Mouse (Mus musculus) embryonic facial prominence, embryonic 10.5 days (tissue): ENCODE results near the gene Pelp1. TPM values are rescaled to one million over a fixed set of nuclear protein-coding genes. Genes with fewer than 3 reads are reported as not detected.
"Not testable (repeated sequence)": the region's sequence is repeated elsewhere in the genome, so short reads cannot be mapped to it uniquely, and the experiment has no call there.

Experiments
- DNase-seq: peaks from one replicate; pipeline ENCODE4 v3.0.0-alpha.2; 2017; ENCODE audit warnings: low spot score
- H3K27ac ChIP-seq: fragments of 300-500 bp; sonication (generic); replicated peaks from 2 replicates; pipeline ENCODE4 v1.5.1; 2016; ENCODE audit warnings: mild to moderate bottlenecking
- H3K27me3 ChIP-seq: fragments of 300-500 bp; sonication (generic); replicated peaks from 2 replicates; pipeline ENCODE4 v1.6.1; 2016; ENCODE audit warnings: low read depth, mild to moderate bottlenecking; ENCODE audit not compliant: poor library complexity, severe bottlenecking
- H3K36me3 ChIP-seq: fragments of 300-500 bp; sonication (generic); replicated peaks from 2 replicates; pipeline ENCODE4 v1.6.1; 2016; ENCODE audit warnings: mild to moderate bottlenecking, moderate library complexity
- H3K4me1 ChIP-seq: fragments of 300-500 bp; sonication (generic); 2 replicates; pipeline ENCODE4 v1.6.1; 2016
- H3K4me3 ChIP-seq: fragments of 300-500 bp; sonication (generic); 2 replicates; pipeline ENCODE4 v1.5.1; 2016; ENCODE audit warnings: mild to moderate bottlenecking, moderate library complexity
- H3K9me3 ChIP-seq: fragments of 300-500 bp; sonication (generic); 2 replicates; pipeline ENCODE4 v1.6.1; 2016; ENCODE audit warnings: mild to moderate bottlenecking
- WGBS: fragments of 180-500 bp; shearing (Covaris S2); methylation state at CpG from one replicate; pipeline ENCODE4 v1.1.7; 2016; 5-methylcytosine and 5-hydroxymethylcytosine counted together
- polyA plus RNA-seq: library from polyadenylated mRNA; unstranded; fragments of >200 nt; fragmentation: Nextera tagmentation; extraction: Ambion mirVana; gene quantifications from 2 replicates; pipeline ENCODE4 v1.2.1, GENCODE M21; 2016

Pelp1 gene
- polyA plus RNA-seq, 1 experiment from 2014 or later, result 60.7 TPM

- Histone ChIP-seq H3K36me3 (peaks cover 7% of the 10 kb centered on the region), H3K27me3 (no peaks in the 10 kb centered on the region), H3K4me3 (no peak overlapping the region), H3K4me1 (peaks cover 21% of the 10 kb centered on the region), H3K27ac (no peak overlapping the region), H3K9me3 (no peaks in the 10 kb centered on the region)
- 79% methylated on average over 5 of the region's 5 CpGs for WGBS
- no peak for DNase-seq
These were observed 2.8 kb upstream of the Pelp1 start for GRCm38 (mm10) chr11:70412591-70412990.

- H3K36me3 ChIP-seq, result peaks cover 29% of the 10 kb centered on the region
- DNase-seq, result no peak
- H3K9me3 ChIP-seq, result no peaks in the 10 kb centered on the region
- WGBS, result 65% methylated on average over 6 of the region's 6 CpGs
- H3K4me3 ChIP-seq, result peak overlapping the region; percentile 91
- H3K4me1 ChIP-seq, result peaks cover 25% of the 10 kb centered on the region
- no peaks in the 10 kb centered on the region for H3K27me3 ChIP-seq
- peak overlapping the region; percentile 95 for H3K27ac ChIP-seq
These were observed 439 bp upstream of the Pelp1 start for GRCm38 (mm10) chr11:70410297-70410643.

GRCm38 (mm10) chr11:70403598-70403997 lies 6.2 kb downstream of the Pelp1 start:
- Histone ChIP-seq H3K9me3 (no peaks in the 10 kb centered on the region), H3K36me3 (peaks cover 96% of the 10 kb centered on the region), H3K27me3 (no peaks in the 10 kb centered on the region), H3K4me3 (no peak overlapping the region), H3K27ac (no peak overlapping the region), H3K4me1 (peaks cover 13% of the 10 kb centered on the region)
- no peak for DNase-seq
- WGBS, result 90% methylated on average over 2 of the region's 2 CpGs

GRCm38 (mm10) chr11:70389421-70389820 lies 20.4 kb downstream of the Pelp1 start:
- no peak for DNase-seq
- Histone ChIP-seq H3K9me3 (no peaks in the 10 kb centered on the region), H3K4me1 (no peaks in the 10 kb centered on the region), H3K27ac (no peak overlapping the region), H3K27me3 (no peaks in the 10 kb centered on the region), H3K4me3 (no peak overlapping the region), H3K36me3 (peaks cover 90% of the 10 kb centered on the region)
- WGBS, result 89% methylated on average over 5 of the region's 5 CpGs

GRCm38 (mm10) chr11:70387436-70387835 lies 22.4 kb downstream of the Pelp1 start:
- Histone ChIP-seq H3K4me1 (no peaks in the 10 kb centered on the region), H3K9me3 (no peaks in the 10 kb centered on the region), H3K36me3 (peaks cover 70% of the 10 kb centered on the region), H3K27me3 (no peaks in the 10 kb centered on the region), H3K27ac (no peak overlapping the region), H3K4me3 (no peak overlapping the region)
- 84% methylated on average over 5 of the region's 5 CpGs for WGBS
- DNase-seq, result no peak

- no peaks in the 10 kb centered on the region for H3K4me1 ChIP-seq
- no peak for DNase-seq
- no peak overlapping the region for H3K4me3 ChIP-seq
- no peaks in the 10 kb centered on the region for H3K27me3 ChIP-seq
- H3K9me3 ChIP-seq, result no peaks in the 10 kb centered on the region
- no peak overlapping the region for H3K27ac ChIP-seq
- 92% methylated on average over 3 of the region's 3 CpGs for WGBS
- peaks cover 40% of the 10 kb centered on the region for H3K36me3 ChIP-seq
These were observed 25.7 kb downstream of the Pelp1 start for GRCm38 (mm10) chr11:70384136-70384535.

GRCm38 (mm10) chr11:70381330-70381729 lies 28.5 kb downstream of the Pelp1 start:
- no peaks in the 10 kb centered on the region for H3K4me1 ChIP-seq
- H3K27ac ChIP-seq, result no peak overlapping the region
- peaks cover 13% of the 10 kb centered on the region for H3K36me3 ChIP-seq
- no peaks in the 10 kb centered on the region for H3K9me3 ChIP-seq
- H3K4me3 ChIP-seq, result no peak overlapping the region
- no peak for DNase-seq
- 91% methylated on average over 2 of the region's 2 CpGs for WGBS
- no peaks in the 10 kb centered on the region for H3K27me3 ChIP-seq

GRCm38 (mm10) chr11:70380478-70381005 lies 29.3 kb downstream of the Pelp1 start:
- Histone ChIP-seq H3K4me1 (no peaks in the 10 kb centered on the region), H3K36me3 (peaks cover 6% of the 10 kb centered on the region), H3K4me3 (no peak overlapping the region), H3K27me3 (no peaks in the 10 kb centered on the region), H3K27ac (no peak overlapping the region), H3K9me3 (no peaks in the 10 kb centered on the region)
- DNase-seq, result no peak
- 88% methylated on average over 1 of the region's 1 CpGs for WGBS

- H3K9me3 ChIP-seq, result no peaks in the 10 kb centered on the region
These were observed 33.8 kb downstream of the Pelp1 start for GRCm38 (mm10) chr11:70376054-70376453.

GRCm38 (mm10) chr11:70374302-70374701 lies 35.5 kb downstream of the Pelp1 start:
- no peaks in the 10 kb centered on the region for H3K4me1 ChIP-seq
- WGBS, result 77% methylated on average over 3 of the region's 3 CpGs
- H3K9me3 ChIP-seq, result no peaks in the 10 kb centered on the region
- H3K4me3 ChIP-seq, result no peak overlapping the region
- DNase-seq, result no peak
- H3K27me3 ChIP-seq, result no peaks in the 10 kb centered on the region
- no peaks in the 10 kb centered on the region for H3K36me3 ChIP-seq
- H3K27ac ChIP-seq, result no peak overlapping the region

More at GRCm38 (mm10) chr11:70376054-70376453, 33.8 kb downstream of the Pelp1 start:
- H3K27ac ChIP-seq, result no peak overlapping the region
- no peaks in the 10 kb centered on the region for H3K27me3 ChIP-seq
- no peak overlapping the region for H3K4me3 ChIP-seq
- H3K4me1 ChIP-seq, result no peaks in the 10 kb centered on the region
- H3K36me3 ChIP-seq, result no peaks in the 10 kb centered on the region
- WGBS, result 85% methylated on average over 6 of the region's 6 CpGs
- DNase-seq, result no peak

- WGBS, result 83% methylated on average over 7 of the region's 7 CpGs
These were observed 36.8 kb downstream of the Pelp1 start for GRCm38 (mm10) chr11:70372849-70373557.

GRCm38 (mm10) chr11:70372396-70372795 lies 37.4 kb downstream of the Pelp1 start:
- no peak for DNase-seq
- Histone ChIP-seq H3K4me3 (no peak overlapping the region), H3K36me3 (no peaks in the 10 kb centered on the region), H3K9me3 (no peaks in the 10 kb centered on the region), H3K4me1 (no peaks in the 10 kb centered on the region), H3K27ac (no peak overlapping the region), H3K27me3 (no peaks in the 10 kb centered on the region)

More at GRCm38 (mm10) chr11:70372849-70373557, 36.8 kb downstream of the Pelp1 start:
- H3K9me3 ChIP-seq, result no peaks in the 10 kb centered on the region
- H3K27me3 ChIP-seq, result no peaks in the 10 kb centered on the region
- no peak overlapping the region for H3K4me3 ChIP-seq
- H3K27ac ChIP-seq, result no peak overlapping the region
- no peak for DNase-seq
- H3K4me1 ChIP-seq, result no peaks in the 10 kb centered on the region
- no peaks in the 10 kb centered on the region for H3K36me3 ChIP-seq

GRCm38 (mm10) chr11:70368626-70369025 lies 41.2 kb downstream of the Pelp1 start:
- H3K9me3 ChIP-seq, H3K27me3 ChIP-seq, H3K27ac ChIP-seq, H3K36me3 ChIP-seq, H3K4me1 ChIP-seq, H3K4me3 ChIP-seq, DNase-seq: not testable (repeated sequence)
- 84% methylated on average over 2 of the region's 2 CpGs for WGBS
